Mouse (Mus musculus) gastrocnemius, postnatal 36 days (tissue): ENCODE measurements around the gene 9330182O14Rik. TPM values are rescaled to one million over a fixed set of nuclear protein-coding genes. Genes with fewer than 3 reads are reported as not detected.

Experiments
- DNase-seq, 2 experiments: peaks; one replicate each; pipeline ENCODE4 v3.0.0; 2022
- intact Hi-C: fragments of 180-260 bp; cut with DNase I; formaldehyde crosslinking; loops from one replicate; pipeline ENCODE4 v1.15.1; 2025
- long read RNA-seq, 2 experiments: library from polyadenylated mRNA; stranded (forward); transcript quantifications; one replicate each; pipeline ENCODE4 v2.0.0; 2021
- total RNA-seq, 2 experiments: library from RNA; stranded (reverse); gene quantifications; 2 replicates each; pipeline ENCODE4 v1.2.3; 2021

The 9330182O14Rik gene
- total RNA-seq, result not detected
- long read RNA-seq, experiment 1, result 0 reads
- long read RNA-seq, experiment 2, result 0 reads

DNA sequence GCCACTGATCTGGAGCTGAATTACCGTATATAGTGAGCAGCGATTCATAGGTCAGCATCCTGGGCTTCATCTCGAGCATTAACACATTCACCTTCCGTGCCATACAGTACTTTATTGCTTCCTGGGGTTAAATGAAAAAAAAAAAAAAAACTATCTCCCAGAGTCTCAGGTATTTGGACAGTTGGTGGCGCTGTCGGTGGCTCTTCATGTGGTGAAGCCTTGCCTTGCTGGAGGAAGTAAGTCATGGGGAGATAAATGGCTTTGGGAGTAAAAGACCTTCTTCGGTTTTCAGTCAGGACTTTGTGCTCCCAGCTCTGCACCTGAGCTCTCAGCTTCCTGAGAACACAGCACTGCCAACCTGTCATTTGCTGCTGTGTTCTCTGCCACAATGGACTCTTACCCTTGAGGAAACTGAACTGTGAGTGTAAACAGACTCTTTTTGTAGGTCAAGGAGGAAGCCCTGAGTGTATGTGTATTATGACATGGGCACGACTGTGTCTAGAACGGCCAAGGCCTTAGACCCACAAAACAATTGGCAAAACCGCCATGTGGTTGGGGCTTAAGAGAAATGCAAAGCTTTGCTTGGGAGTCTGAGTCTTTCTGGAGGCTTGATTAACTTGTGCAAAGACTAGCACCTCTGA lies at the start of gene 9330182O14Rik:
9330182O14Rik (plus strand) TSS at position 214 of the 641 bp plus-strand sequence.
- intact Hi-C loops, result loop anchor here (5.0 kb wide), 1 partner anchor 772 kb away; no protein-coding TSS in a partner anchor
- no peak for DNase-seq

DNA sequence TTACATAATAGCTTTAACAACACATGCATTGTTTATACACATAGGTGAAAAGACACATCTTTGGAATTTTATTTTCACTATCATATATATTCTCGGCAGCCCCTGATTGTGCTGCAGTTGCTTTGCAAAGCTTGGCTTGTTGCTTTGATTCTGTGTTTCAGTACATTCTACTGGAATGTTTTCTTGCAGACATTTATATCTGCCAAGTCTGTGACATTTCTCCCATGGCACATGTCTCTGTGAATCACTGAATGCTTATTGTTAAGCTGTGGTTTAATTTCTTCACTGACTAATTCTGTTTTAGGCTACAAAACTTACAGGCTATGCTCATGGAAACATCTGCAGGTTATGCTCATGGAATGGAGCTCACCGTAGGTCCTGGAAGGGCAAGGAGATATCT lies 30.9 kb upstream of the 9330182O14Rik start:
- intact Hi-C loops, result no loop called here
- DNase-seq, result no peak

DNA sequence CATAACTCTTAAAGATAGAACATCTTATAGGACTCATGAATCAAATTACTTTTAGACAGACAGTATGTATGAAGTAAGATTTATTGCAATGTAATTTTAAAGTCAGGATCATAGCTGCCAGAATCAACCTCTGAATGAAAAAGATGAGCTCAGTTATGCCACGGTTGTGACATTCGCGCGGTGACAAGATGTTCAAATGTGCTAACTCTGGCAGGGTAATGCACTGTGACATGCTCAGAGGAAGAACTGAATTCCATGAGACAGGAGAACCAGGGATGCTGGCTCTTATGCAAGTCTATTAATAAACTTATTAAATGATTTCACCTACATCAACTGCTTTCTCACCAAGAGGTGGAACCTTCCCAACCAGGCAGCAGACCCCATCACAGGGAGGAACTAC lies 28.5 kb upstream of the 9330182O14Rik start:
- DNase-seq, result no peak
- intact Hi-C loops, result no loop called here

DNA sequence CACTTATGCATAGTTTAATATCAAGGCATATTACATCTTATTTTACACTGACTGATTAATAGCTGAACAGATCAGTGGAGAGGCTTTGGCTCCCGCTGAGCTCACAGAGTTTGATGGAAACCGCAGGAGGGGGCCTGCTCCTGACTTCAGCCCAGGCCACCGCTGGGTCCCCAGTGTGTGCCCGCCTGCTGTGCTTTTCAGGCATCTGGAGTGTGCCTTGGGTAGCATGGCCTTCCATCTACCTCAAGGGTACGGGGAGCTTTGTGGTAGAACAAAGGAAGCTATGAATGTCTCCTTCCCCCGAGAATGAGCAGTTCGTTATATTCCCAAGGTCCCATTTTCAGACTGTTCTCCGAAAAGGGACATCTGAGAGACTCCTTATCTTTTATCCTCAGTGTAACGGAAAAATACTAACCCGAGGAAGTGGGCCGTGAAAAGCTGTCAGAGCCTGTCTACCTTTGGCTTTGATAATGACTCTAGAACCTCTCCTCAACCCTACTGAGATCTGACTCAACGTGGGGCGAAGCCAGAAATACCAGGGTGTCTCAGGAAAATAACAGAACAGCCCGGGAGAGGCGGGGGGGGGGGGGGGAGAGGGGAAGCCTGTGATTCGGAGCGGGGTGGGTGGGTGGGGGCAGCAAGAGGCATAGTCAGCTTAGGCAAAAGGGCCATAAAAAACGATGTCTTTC lies 20.1 kb upstream of the 9330182O14Rik start:
- intact Hi-C loops, result no loop called here
- DNase-seq, result no peak

DNA sequence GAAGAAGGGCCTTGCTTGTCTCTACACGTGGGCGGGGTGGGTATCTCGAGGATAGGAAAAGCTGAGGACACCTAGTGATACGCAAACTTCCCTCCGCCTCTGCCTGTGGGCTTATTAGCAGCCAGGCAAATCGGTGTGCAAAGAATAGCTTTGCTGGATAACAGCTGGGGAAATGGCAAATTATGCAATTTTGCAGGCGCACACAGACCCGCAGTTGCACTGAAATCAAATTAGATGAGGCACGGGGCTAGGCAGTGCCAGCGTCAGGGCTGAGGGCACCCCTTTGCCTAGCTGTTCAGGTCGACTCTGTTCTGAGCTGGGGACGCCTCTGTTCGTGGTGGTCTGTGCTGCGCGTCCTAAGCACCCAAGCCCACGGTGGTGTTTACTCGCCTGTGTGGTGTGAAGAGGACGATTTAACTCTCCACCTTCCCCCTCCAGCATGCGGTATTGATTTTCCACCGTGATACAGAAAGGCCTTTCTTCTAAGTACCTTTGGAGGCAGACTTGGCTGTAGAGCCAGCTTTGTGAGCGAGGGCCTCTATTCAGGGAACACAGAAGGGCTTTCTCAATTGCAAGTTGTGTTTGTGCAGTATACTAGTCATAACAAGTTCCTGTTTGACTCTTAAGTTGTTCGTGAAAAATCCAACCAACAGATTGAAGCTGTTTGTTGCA lies 19.4 kb upstream of the 9330182O14Rik start:
- DNase-seq, result no peak
- intact Hi-C loops, result no loop called here

DNA sequence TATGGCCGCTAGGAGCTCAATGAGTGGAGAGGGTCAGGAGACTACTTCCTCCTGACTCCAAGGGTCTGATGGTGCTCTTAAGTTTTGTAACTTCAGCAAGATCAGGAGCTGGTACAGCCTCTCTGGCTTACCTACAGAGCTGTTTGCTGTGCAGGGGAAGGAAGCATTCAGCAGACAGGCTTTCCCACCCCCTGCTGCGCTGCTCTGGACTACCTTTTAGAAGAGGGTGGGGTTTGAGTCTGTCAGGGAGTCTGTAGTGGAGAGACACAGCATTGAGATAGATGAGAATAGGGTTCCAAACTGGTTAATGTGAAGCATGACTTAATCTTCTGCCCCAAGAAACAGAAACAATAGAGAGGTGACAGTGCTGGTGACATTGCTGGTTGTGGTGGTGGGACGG lies 17.8 kb upstream of the 9330182O14Rik start:
- no peak for DNase-seq
- intact Hi-C loops, result no loop called here

DNA sequence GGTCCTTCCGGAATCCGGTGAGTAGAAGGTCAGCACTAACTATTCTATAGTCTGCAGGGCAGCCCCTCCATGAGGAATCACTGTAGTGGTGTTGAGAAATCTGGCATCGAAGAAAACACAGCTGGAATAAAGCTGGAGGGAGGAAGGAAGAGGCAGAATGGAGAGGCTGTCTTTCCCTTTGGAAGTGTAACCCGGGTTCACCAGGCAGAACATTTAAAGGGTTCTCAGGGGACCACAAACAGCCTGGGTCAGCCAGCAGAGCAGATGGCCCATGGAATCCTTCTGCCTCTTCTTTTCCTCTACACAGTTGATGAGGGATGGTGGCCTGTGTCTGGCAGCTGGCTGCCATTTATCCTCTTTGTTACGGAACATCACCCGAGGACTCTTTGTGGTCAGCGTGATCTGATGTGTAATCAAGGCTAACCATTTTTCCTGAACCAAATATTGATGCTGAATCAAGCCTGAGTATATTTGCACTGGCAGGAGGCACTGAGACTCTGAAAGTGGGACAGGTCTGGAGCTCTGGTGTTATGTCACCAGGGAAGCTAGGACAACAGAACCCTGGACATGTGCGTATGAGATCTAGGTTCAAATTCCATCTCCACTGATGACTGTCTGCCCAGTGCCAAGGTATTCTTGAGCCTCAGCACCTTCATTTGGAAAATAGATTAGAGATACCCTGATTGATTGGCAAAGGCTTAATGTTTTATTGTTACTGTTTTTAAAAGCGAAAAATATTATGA lies 9.8 kb upstream of the 9330182O14Rik start:
- intact Hi-C loops, result loop anchor here (5.0 kb wide), 1 partner anchor 757 kb away; no protein-coding TSS in a partner anchor
- peak in 1 of 2 experiments; percentile 13 for DNase-seq

DNA sequence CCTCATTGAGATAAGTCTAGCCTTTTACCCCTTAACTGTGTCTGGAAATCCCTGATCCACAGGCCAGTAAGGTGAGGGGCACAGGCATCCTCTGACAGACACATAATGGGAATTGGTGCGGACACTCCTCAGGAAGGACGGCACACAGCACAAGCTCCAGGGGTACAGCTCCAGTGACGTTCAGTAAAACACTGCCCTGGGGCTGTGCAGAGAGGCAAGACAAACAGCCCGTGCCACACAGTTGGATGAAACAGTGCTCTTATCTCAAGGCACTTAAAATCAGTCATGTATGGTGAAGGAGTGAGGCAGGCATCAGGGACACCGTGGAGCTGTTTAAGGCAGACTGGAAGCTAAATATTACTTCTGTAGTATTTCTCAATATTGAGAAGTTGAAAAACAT lies 4.7 kb upstream of the 9330182O14Rik start:
- no peak for DNase-seq
- intact Hi-C loops, result no loop called here

DNA sequence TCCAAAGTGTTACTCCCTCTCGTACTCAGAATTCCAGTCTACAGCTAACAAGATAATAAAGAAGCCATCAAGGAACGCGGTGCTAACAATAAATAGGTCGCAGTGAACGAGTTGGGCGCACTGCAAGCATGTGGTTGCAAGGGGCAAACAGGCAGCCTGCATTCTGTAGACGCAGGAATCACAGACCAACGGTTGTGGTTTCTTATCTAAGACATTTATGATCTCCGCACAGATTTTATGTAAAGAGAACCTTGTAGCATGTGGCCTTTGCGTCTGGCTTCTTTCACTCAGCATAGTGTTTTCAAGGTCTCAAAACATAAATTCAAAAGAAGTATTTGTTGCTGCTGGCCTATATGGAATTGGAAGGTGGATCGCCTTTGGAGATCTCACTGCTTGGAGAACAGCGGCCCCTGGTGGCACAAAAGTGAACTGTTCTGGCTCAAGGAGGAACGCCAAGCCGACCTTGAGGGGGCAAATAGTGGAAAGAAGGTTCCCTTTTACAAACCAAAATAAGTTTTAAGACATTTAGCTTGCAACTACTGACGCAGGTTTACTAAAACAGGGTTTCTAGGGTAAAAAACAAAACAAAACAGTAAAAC lies 3.2 kb upstream of the 9330182O14Rik start:
- peak; percentile 53 to 70 for DNase-seq
- intact Hi-C loops, result loop anchor here (2.0 to 5.0 kb wide), 2 partner anchors 270 to 769 kb away; no protein-coding TSS in a partner anchor

DNA sequence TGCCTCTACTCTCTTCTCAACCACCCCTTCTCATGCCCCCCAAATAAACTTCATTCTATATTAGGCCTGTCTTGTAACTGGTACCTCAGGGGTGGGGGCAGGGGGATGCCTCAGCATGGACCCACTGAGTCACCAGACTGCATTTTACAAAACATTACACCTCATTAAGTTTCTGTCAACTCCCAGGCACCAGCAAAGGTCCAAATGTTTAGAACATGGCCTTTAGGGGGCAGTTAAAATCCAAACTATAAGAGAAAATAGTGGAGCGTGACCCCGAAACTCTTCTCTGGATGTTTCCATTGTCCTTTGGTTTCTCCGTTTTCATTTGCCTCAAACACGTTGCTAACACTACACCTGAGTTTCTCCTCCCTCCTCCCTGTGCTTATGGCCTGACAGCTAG lies 1.8 kb upstream of the 9330182O14Rik start:
- DNase-seq, result no peak
- intact Hi-C loops, result loop anchor here (5.0 kb wide), 1 partner anchor 770 kb away; no protein-coding TSS in a partner anchor

DNA sequence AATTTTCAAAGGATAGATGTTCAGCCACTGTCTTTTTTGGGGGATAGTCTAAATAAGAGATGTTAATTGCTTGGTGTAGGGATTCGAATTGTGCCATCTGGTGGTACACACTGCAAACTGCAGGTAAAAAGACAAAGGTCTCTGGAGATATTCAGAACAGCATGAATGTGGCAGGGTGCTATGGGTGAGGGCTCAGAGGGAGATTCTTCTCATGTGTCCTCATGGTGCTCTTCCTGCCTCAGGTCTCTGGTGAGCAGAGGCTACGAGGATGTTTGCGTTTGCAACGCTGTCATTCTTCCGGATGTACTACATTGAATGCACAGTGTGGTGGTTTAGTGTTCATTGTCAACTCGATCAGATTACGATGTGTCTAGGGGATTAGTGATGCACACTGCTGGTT lies 10.1 kb downstream of the 9330182O14Rik start:
- intact Hi-C loops, result no loop called here
- no peak for DNase-seq

DNA sequence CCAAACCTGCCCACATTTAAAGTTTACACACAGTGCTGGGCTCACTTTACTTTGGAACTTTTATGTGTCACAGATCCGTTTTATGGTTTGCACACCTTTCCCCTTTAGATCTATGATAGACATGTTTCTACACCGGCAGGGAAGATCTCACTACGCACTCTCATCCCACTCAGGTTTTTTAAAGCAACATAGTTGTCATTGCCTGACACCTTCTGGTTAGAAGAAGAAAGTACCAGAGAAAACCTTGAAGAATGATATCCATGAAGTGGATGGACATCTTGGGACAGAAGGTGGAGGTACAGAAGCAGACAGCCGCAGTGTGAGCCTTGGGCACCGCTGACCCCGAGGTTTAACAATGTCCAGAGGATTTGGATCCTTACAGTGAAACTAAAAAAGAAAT lies 23.5 kb downstream of the 9330182O14Rik start:
- DNase-seq, result no peak
- intact Hi-C loops, result no loop called here

DNA sequence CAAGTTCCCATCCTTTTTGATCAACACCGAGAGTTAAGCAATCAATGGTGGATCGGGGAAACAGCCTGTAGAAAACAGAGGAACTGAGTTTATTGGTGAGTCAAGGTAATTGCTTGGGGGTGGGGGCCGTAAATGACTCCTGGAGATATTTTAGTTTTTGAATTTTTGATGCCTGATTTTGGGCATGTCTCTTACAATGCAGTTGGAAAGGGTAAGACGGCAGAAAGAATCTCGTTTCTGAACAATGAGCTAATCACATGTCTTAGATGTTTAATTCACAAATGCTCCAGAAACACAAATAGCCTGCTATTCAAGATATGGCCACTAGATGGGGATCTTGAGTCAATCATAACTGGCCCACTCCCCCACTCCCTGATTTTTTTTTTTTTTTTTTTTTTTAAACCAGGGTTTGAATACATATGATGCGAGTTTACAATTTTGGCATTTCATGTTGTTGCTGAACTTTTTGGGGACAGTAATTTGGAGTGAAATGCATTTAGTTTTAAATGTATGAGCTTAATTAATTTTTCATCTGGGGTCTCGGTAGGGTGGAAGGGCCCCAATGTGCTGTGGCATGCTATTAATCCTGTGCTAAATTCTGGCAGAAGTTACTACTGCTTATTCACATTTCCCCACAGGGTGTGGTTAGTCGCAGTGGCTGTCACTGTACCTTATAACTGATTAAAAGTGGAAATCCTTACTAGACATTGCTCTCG lies 32.6 kb downstream of the 9330182O14Rik start:
- no peak for DNase-seq
- intact Hi-C loops, result loop anchor here (2.0 to 5.0 kb wide), 2 partner anchors 862 to 916 kb away; no protein-coding TSS in a partner anchor

DNA sequence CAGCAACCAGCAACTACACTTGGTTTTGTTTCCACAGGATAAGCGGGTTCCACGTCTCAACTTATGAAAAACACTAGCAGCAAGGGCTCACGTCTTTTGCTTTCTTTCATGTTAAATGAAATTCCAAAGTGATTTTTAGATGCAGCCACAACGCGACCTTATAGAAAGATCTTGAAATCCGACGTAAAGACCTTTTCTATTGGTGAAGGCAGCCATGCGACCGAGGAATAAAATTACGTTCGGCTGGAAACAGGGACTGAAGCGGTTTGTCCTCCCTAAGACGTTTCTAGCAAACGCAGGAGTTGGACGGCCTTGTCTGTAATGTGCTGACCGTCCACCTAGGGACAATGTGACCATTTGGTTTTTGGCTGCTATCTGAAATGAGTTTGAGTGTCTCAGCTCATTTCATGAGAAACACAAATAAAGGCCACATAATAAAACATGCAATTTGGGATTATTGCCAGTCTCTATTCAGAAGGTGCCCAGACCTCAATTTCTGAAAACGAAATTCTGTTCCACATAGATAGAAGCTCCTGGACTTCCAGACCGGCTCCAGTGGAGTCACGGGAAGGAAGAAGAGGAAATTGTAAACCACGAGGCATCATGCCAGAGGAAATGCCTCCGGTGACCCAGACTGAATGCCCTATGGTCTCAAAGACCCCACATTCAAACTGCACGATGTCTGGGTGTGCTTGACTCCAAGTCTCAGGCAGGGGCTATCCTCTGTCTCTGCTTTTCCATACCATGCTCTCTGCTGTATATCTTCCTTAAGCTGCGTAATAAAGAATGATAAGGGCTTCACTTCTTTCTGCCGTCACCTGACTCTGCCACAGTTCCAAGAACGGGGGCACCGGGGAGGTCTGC lies 33.3 kb downstream of the 9330182O14Rik start:
- DNase-seq, result no peak
- intact Hi-C loops, result loop anchor here (2.0 to 5.0 kb wide), 2 partner anchors 861 to 915 kb away; no protein-coding TSS in a partner anchor

DNA sequence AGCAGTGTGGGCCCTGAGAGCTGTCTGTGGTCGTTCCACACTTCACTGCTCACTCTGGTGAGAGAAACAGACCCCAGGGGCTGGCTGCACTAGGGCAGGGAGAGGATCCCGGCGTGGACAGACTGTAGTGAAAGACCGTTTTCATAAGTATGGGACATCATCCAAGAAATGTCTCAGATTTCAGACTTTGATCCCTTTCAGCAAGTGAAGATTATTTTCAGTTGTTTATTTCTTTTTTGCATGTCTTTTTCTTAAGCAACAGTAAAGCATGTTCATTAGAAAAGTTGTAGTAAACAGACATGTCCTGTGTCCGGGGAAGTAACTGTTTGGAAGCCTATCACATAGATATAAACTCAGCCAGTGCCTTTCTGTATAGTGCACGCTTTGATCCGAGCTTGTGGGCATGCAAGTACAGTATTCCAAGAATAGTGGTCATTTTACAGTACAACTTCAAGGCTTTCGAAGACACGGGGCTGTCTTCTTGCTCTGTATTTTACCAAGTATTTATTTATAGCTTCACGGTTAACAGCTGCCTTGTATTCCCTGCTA lies 34.0 kb downstream of the 9330182O14Rik start:
- DNase-seq, result no peak
- intact Hi-C loops, result loop anchor here (5.0 kb wide), 1 partner anchor 914 kb away; no protein-coding TSS in a partner anchor

DNA sequence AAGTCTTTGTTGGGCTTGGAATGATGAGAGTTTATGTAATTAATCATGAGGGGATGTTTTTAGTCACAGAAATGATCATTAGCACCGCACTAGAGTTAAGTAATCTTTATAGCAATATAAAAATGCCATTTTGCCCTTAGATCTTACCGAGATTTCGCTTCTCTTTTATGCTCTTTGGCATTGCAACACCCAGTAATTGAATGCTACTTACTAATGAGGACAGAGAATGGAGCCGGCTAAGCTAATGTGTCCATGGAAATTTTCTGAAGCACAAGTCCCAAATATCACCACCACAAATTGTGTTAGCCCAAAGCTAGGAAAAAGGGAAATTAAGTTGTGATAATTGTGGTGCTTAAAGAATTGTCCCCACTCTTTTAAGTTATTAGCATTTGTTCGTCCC lies 34.9 kb downstream of the 9330182O14Rik start:
- DNase-seq, result no peak
- intact Hi-C loops, result loop anchor here (5.0 kb wide), 1 partner anchor 913 kb away; no protein-coding TSS in a partner anchor

DNA sequence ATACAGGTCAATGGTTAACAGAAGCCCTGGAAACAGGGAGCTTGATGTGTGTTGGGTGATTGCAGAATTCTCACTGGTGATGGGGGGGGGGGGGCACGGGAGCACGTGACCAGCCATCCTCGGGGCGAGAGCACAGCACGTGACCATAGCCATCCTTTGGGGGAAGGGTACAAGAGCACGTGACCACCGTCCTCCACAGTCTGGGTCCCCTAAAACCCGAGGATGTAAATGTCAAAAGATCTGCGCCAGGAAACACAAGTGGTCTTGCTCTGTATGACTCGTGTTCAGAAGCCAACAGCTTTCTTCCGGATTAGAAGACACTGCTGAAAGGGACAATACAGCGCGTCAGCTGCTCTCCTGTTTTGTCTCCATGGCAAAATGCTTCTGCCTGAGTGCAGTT lies 35.5 kb downstream of the 9330182O14Rik start:
- intact Hi-C loops, result loop anchor here (5.0 kb wide), 1 partner anchor 913 kb away; no protein-coding TSS in a partner anchor
- DNase-seq, result no peak

DNA sequence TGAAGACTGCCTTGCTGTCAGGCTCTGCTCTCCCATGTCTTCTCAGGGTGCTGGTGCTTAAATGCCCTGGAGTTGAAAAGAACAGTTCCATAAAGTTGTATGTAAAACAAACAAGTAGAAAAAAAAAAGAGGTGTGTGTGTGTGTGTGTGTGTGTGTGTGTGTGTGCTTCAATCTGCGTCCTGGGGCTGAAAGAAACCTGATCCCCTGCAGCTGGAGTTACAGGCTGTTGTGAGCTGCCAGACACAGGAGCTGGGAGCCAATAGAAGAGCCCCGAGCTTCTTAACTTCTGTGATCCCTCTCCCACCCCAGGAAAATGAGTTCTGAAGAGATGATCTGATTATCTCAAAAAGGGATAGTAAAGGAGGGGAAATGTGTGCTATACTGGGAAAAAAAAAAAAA lies 45.3 kb downstream of the 9330182O14Rik start:
- intact Hi-C loops, result no loop called here
- no peak for DNase-seq
